Mouse (Mus musculus) C2C12 (cell line): Measurements from ENCODE around the gene Adi1.

Experiments used
- CEBPB ChIP-seq: IDR thresholded peaks from one replicate; pipeline ENCODE4 v1.6.1; 2011; ENCODE audit warnings: low read depth, mild to moderate bottlenecking, control low read depth, moderate library complexity
- CTCF ChIP-seq: IDR thresholded peaks from one replicate; pipeline ENCODE4 v1.5.1; 2011; ENCODE audit not compliant: control insufficient read depth, insufficient read depth, insufficient read length
- FOSL1 ChIP-seq: IDR thresholded peaks from one replicate; pipeline ENCODE4 v1.8.0; 2011; ENCODE audit warnings: mild to moderate bottlenecking, low read length; ENCODE audit not compliant: poor library complexity, insufficient read depth, severe bottlenecking
- MAX ChIP-seq: IDR thresholded peaks from one replicate; pipeline ENCODE4 v1.6.1; 2011; ENCODE audit warnings: mild to moderate bottlenecking, control low read depth
- MYOD1 ChIP-seq: IDR thresholded peaks from one replicate; pipeline ENCODE4 v1.6.1; 2011; ENCODE audit warnings: low read depth; ENCODE audit not compliant: control insufficient read depth, insufficient read length
- MYOG ChIP-seq: IDR thresholded peaks from one replicate; pipeline ENCODE4 v1.6.1; 2011; ENCODE audit not compliant: control insufficient read depth, insufficient read length; ENCODE audit errors: extremely low read depth
- USF1 ChIP-seq: IDR thresholded peaks from one replicate; pipeline ENCODE4 v1.6.1; 2011; ENCODE audit warnings: low read depth, mild to moderate bottlenecking, control low read depth, moderate library complexity

- no peak for TF ChIP-seq CTCF
- no peak for TF ChIP-seq FOSL1
- TF ChIP-seq MYOG = no peak
- no peak for TF ChIP-seq USF1
- TF ChIP-seq MYOD1 = no peak
- no peak for TF ChIP-seq CEBPB
- no peak for TF ChIP-seq MAX
These were observed 49.6 kb upstream of the Adi1 start for GRCm38 (mm10) chr12:28625407-28625806.
